ENCODE assay signal across 32 mouse cellular contexts in genomic region chr5:137111542-137112408, GRCm38 (mm10). TPM values are rescaled to one million over a fixed set of nuclear protein-coding genes. Genes with fewer than 3 reads are reported as not detected.
A peak's percentile ranks its signal among the peaks of the same experiment; 100 is the strongest.
DNase-seq lines count a peak whose midpoint lies in the region; ATAC-seq and TF ChIP-seq lines count a peak whose summit lies in the region.
"Had no signal": no experiment of that assay in that cellular context is flagged by ENCODE, and none has a peak within 500 bp of the region (broad histone marks: within the 10 kb centered on the region; RNA-seq: fewer than 3 reads in every experiment).

No protein-coding gene starts in this region.

- no peak for TF ChIP-seq EP300 in lung, postnatal 0 days (IDR thresholded peaks at IDR 0.05)

- no peak for TF ChIP-seq CTCF in forebrain, postnatal 0 days (IDR thresholded peaks at IDR 0.05; ENCODE audit: low read depth)
- peak; percentile 29 for TF ChIP-seq CTCF in layer of hippocampus, adult 2 months (conservative IDR thresholded peaks at IDR 0.05)
- TF ChIP-seq CTCF in lung, postnatal 0 days (IDR thresholded peaks at IDR 0.05): no peak

- ATAC-seq in forebrain, postnatal 0 days: no peak
- no peak for ATAC-seq in forebrain, embryonic 11.5 days (replicated peaks; ENCODE audit: low FRiP score)
- ATAC-seq in lung, postnatal 0 days: no peak
- ATAC-seq: forebrain, embryonic 14.5 days; hindbrain, embryonic 16.5 days; intestine, embryonic 15.5 days had no signal

- H3K36me3 ChIP-seq in forebrain, postnatal 0 days (ENCODE audit: insufficient read depth): no peaks in the 10 kb centered on the region
- H3K36me3 ChIP-seq in forebrain, embryonic 11.5 days (ENCODE audit: control insufficient read depth, insufficient read depth, low read length): no peaks in the 10 kb centered on the region; the same call in 1 of the 2 replicates
- peaks cover 9% of the 10 kb centered on the region for H3K36me3 ChIP-seq in lung, postnatal 0 days (ENCODE audit: insufficient read depth, low read length)

- H3K4me2 ChIP-seq in forebrain, postnatal 0 days (ENCODE audit: low read depth): no peak overlapping the region
- no peak overlapping the region for H3K4me2 ChIP-seq in forebrain, embryonic 11.5 days (ENCODE audit: low read depth, low read length, severe bottlenecking)
- no peak overlapping the region for H3K4me2 ChIP-seq in lung, postnatal 0 days (replicated peaks; ENCODE audit: low read depth, low read length)
- H3K4me2 ChIP-seq: heart, embryonic 12.5 days; heart, embryonic 15.5 days; hindbrain, embryonic 13.5 days; intestine, embryonic 15.5 days had no signal

- no peaks in the 10 kb centered on the region for H3K4me1 ChIP-seq in forebrain, postnatal 0 days (ENCODE audit: insufficient read depth)
- H3K4me1 ChIP-seq in forebrain, embryonic 11.5 days (replicated peaks; ENCODE audit: control insufficient read depth, insufficient read depth, low read length): peaks cover 6% of the 10 kb centered on the region
- H3K4me1 ChIP-seq in lung, postnatal 0 days (ENCODE audit: insufficient read depth, low read depth, low read length): peaks cover 10% of the 10 kb centered on the region

- peak; percentile 42 for DNase-seq in forebrain, postnatal 0 days
- no peak for DNase-seq in forebrain, embryonic 11.5 days (ENCODE audit: low spot score)
- DNase-seq in layer of hippocampus, adult 2 months (ENCODE audit: low spot score in 2 of 2): peak in 1 of 2 experiments; percentile 19
- no peak for DNase-seq in layer of hippocampus, postnatal 10 days (ENCODE audit: low spot score in 2 of 2)
- DNase-seq in R1 (ENCODE audit: low read depth, low spot score): peak; percentile 88
- DNase-seq in telencephalon, adult 2 months (ENCODE audit: low read depth, low spot score): peak; percentile 44
- no peak for DNase-seq in lung, postnatal 0 days (ENCODE audit: low spot score)
- DNase-seq: adrenal gland, postnatal 25 days; B cell, adult 2 months; cerebellum, adult 18-20 months; cerebellum, adult 9-10 months; cerebellum, postnatal 14 days; gastrocnemius, postnatal 36 days; heart, postnatal 10 days; heart, postnatal 36 days; kidney, adult 18-20 months had no signal

- H3K27ac ChIP-seq in forebrain, postnatal 0 days (ENCODE audit: low read depth, low read length): no peak overlapping the region
- H3K27ac ChIP-seq in forebrain, embryonic 11.5 days (ENCODE audit: low read depth, low read length): no peak overlapping the region
- no peak overlapping the region for H3K27ac ChIP-seq in layer of hippocampus, adult 2 months
- no peak overlapping the region for H3K27ac ChIP-seq in lung, postnatal 0 days (ENCODE audit: low read length)
- H3K27ac ChIP-seq: forebrain, embryonic 10.5 days; gastrocnemius, adult 2 months; heart, embryonic 15.5 days; hindbrain, embryonic 10.5 days; hindbrain, embryonic 13.5 days; intestine, embryonic 15.5 days had no signal

- 92% methylated on average over 5 of the region's 5 CpGs for WGBS in forebrain, postnatal 0 days
- 80% methylated on average over 5 of the region's 5 CpGs for WGBS in forebrain, embryonic 11.5 days
- WGBS in lung, postnatal 0 days: 86% methylated on average over 4 of the region's 5 CpGs

- no peak overlapping the region for H3K9ac ChIP-seq in forebrain, postnatal 0 days
- H3K9ac ChIP-seq in forebrain, embryonic 11.5 days (ENCODE audit: low read length): no peak overlapping the region
- no peak overlapping the region for H3K9ac ChIP-seq in lung, postnatal 0 days (replicated peaks; ENCODE audit: low read depth)
- H3K9ac ChIP-seq: heart, embryonic 12.5 days; heart, embryonic 15.5 days; hindbrain, embryonic 13.5 days; intestine, embryonic 15.5 days had no signal

- H3K27me3 ChIP-seq in forebrain, postnatal 0 days (ENCODE audit: insufficient read depth, low read length): no peaks in the 10 kb centered on the region
- H3K27me3 ChIP-seq in forebrain, embryonic 11.5 days (ENCODE audit: control insufficient read depth, insufficient read depth, low read length): no peaks in the 10 kb centered on the region
- H3K27me3 ChIP-seq in lung, postnatal 0 days (replicated peaks; ENCODE audit: insufficient read depth, low read length): no peaks in the 10 kb centered on the region
- H3K27me3 ChIP-seq: CH12.LX; heart, embryonic 12.5 days; heart, embryonic 15.5 days; hindbrain, embryonic 13.5 days; intestine, embryonic 15.5 days had no signal

- no peaks in the 10 kb centered on the region for H3K9me3 ChIP-seq in forebrain, postnatal 0 days (ENCODE audit: low read length)
- no peaks in the 10 kb centered on the region for H3K9me3 ChIP-seq in forebrain, embryonic 11.5 days (ENCODE audit: control insufficient read depth, low read length)
- no peaks in the 10 kb centered on the region for H3K9me3 ChIP-seq in lung, postnatal 0 days (ENCODE audit: low read length)
- H3K9me3 ChIP-seq: heart, embryonic 15.5 days; hindbrain, embryonic 13.5 days; intestine, embryonic 15.5 days had no signal

- no peak overlapping the region for H3K4me3 ChIP-seq in forebrain, postnatal 0 days (ENCODE audit: low read depth, low read length)
- H3K4me3 ChIP-seq in forebrain, embryonic 11.5 days (ENCODE audit: low read depth, low read length): no peak overlapping the region
- H3K4me3 ChIP-seq in layer of hippocampus, adult 2 months: no peak overlapping the region
- no peak overlapping the region for H3K4me3 ChIP-seq in lung, postnatal 0 days (ENCODE audit: low read depth, low read length)
- H3K4me3 ChIP-seq: forebrain, embryonic 10.5 days; gastrocnemius, adult 2 months; heart, embryonic 12.5 days; heart, embryonic 15.5 days; hindbrain, embryonic 10.5 days; hindbrain, embryonic 13.5 days; intestine, embryonic 15.5 days had no signal

RNA-seq across cellular contexts. Expression of gene Trim56, which starts 4.2 kb away (rescaled TPM):
- total RNA-seq in forebrain, postnatal 0 days (2014; rRNA removed): 4.0 and 5.7 TPM in 2 replicates
- polyA plus RNA-seq in forebrain, postnatal 0 days (2015; fragmentation: Nextera tagmentation; extraction: Ambion mirVana): 1.1 and 2.3 TPM in 2 replicates
- 6.2 and 7.6 TPM in 2 replicates for polyA plus RNA-seq in forebrain, embryonic 11.5 days (2014; fragmentation: Nextera tagmentation; extraction: Ambion mirVana)
- total RNA-seq in layer of hippocampus, adult 2 months (2021): 1 to 10 TPM; 5.5 to 5.8 TPM
- 1 to 10 TPM; 4.8 to 5.2 TPM for total RNA-seq in layer of hippocampus, postnatal 10 days (2021)
- polyA plus RNA-seq in lung, postnatal 0 days (2015; fragmentation: Nextera tagmentation; extraction: Ambion mirVana): 13.4 and 16.4 TPM in 2 replicates

RNA-seq across cellular contexts. Expression of gene Muc3, which starts 37.3 kb away (rescaled TPM):
- not detected in 2 replicates for total RNA-seq in forebrain, postnatal 0 days (2014; rRNA removed)
- polyA plus RNA-seq in forebrain, postnatal 0 days (2015; fragmentation: Nextera tagmentation; extraction: Ambion mirVana): not detected in 2 replicates
- polyA plus RNA-seq in forebrain, embryonic 11.5 days (2014; fragmentation: Nextera tagmentation; extraction: Ambion mirVana): not detected in 2 replicates
- total RNA-seq in layer of hippocampus, adult 2 months (2021): not detected
- total RNA-seq in layer of hippocampus, postnatal 10 days (2021): not detected
- polyA plus RNA-seq in lung, postnatal 0 days (2015; fragmentation: Nextera tagmentation; extraction: Ambion mirVana): not detected in 2 replicates
- total RNA-seq: adrenal gland, adult 18-20 months; adrenal gland, postnatal 25 days; CH12.LX; gastrocnemius, adult 2 months; gastrocnemius, postnatal 36 days; granulocyte monocyte progenitor cell, adult 5-6 weeks; heart, adult 8-10 months; heart, postnatal 10 days; heart, postnatal 36 days; MEL had no signal
- polyA plus RNA-seq: embryonic facial prominence, embryonic 11.5 days; embryonic facial prominence, embryonic 14.5 days; forebrain, embryonic 10.5 days; forebrain, embryonic 14.5 days; heart, embryonic 12.5 days; heart, embryonic 15.5 days; hindbrain, embryonic 10.5 days; hindbrain, embryonic 13.5 days; hindbrain, embryonic 16.5 days had no signal

RNA-seq across cellular contexts. Expression of gene Serpine1, which starts 39.7 kb away (rescaled TPM):
- total RNA-seq in forebrain, postnatal 0 days (2014; rRNA removed): 1.2 and 3.1 TPM in 2 replicates
- polyA plus RNA-seq in forebrain, postnatal 0 days (2015; fragmentation: Nextera tagmentation; extraction: Ambion mirVana): 0.06 and 0.28 TPM in 2 replicates
- 0.20 TPM in 1 of 2 replicates, not detected in the other for polyA plus RNA-seq in forebrain, embryonic 11.5 days (2014; fragmentation: Nextera tagmentation; extraction: Ambion mirVana)
- total RNA-seq in layer of hippocampus, adult 2 months (2021): under 1 TPM; 0.38 to 0.52 TPM
- total RNA-seq in layer of hippocampus, postnatal 10 days (2021): under 1 TPM; 0.80 to 0.96 TPM
- 0.88 and 1.1 TPM in 2 replicates for polyA plus RNA-seq in lung, postnatal 0 days (2015; fragmentation: Nextera tagmentation; extraction: Ambion mirVana)
- total RNA-seq: granulocyte monocyte progenitor cell, adult 5-6 weeks had no signal
- polyA plus RNA-seq: hindbrain, embryonic 10.5 days had no signal

Comparison
In these comparisons a context has a peak if more than half of its experiments do, and no peak if none do; other contexts are left out.
1. DNase-seq: peak in forebrain, postnatal 0 days (single experiment), R1 (single experiment) and telencephalon, adult 2 months (single experiment); none in forebrain, embryonic 11.5 days (single experiment), layer of hippocampus, postnatal 10 days (0 of 2) and lung, postnatal 0 days (single experiment).